Comparison of ENCODE assay signal across 16 mouse cellular contexts in genomic region chr14:53750703-53751441, GRCm38 (mm10).
"Had no signal": no experiment of that assay in that cellular context is flagged by ENCODE, and none has a peak within 500 bp of the region (broad histone marks: within the 10 kb centered on the region; RNA-seq: fewer than 3 reads in every experiment).

No protein-coding gene starts in this region.

- ATAC-seq: intestine, embryonic 16.5 days had no signal

- H3K9ac ChIP-seq: kidney, embryonic 15.5 days; limb, embryonic 12.5 days; lung, embryonic 14.5 days; neural tube, embryonic 13.5 days had no signal

- H3K9me3 ChIP-seq: kidney, embryonic 15.5 days; limb, embryonic 12.5 days; midbrain, embryonic 10.5 days; neural tube, embryonic 13.5 days had no signal

- H3K4me3 ChIP-seq: kidney, embryonic 15.5 days; limb, embryonic 12.5 days; midbrain, embryonic 10.5 days; neural tube, embryonic 13.5 days had no signal

- H3K27me3 ChIP-seq: kidney, embryonic 15.5 days; limb, embryonic 12.5 days; neural tube, embryonic 13.5 days had no signal

- H3K27ac ChIP-seq: kidney, embryonic 15.5 days; limb, embryonic 12.5 days; midbrain, embryonic 10.5 days; neural tube, embryonic 13.5 days had no signal

- DNase-seq: kidney, adult 2 months; kidney, postnatal 14 days; layer of hippocampus, adult 9-11 months; layer of hippocampus, postnatal 36 days; lung, embryonic 14.5 days; lung, postnatal 10 days; midbrain, embryonic 14.5 days; retina, postnatal 1 day; right cerebral cortex, postnatal 4 days; spleen, adult 18-20 months; thymus, postnatal 36 days had no signal

- H3K36me3 ChIP-seq: kidney, embryonic 15.5 days; limb, embryonic 12.5 days; midbrain, embryonic 10.5 days; neural tube, embryonic 13.5 days had no signal

- H3K4me1 ChIP-seq: kidney, embryonic 15.5 days; limb, embryonic 12.5 days; midbrain, embryonic 10.5 days; neural tube, embryonic 13.5 days had no signal

- H3K4me2 ChIP-seq: kidney, embryonic 15.5 days; limb, embryonic 12.5 days; lung, embryonic 14.5 days; neural tube, embryonic 13.5 days had no signal
